Mouse (Mus musculus) left cerebral cortex, adult 9 months (tissue): Measurements from ENCODE around the gene Rsrc1.

Source experiments
- DNase-seq, 2 experiments: peaks; one replicate each; pipeline ENCODE4 v3.0.0; 2022; ENCODE audit warnings: low spot score in 2 of 2

Gene Rsrc1

GRCm38 (mm10) chr3:67372194-67372593 lies 391.0 kb downstream of the Rsrc1 start:
- no peak for DNase-seq

DNA sequence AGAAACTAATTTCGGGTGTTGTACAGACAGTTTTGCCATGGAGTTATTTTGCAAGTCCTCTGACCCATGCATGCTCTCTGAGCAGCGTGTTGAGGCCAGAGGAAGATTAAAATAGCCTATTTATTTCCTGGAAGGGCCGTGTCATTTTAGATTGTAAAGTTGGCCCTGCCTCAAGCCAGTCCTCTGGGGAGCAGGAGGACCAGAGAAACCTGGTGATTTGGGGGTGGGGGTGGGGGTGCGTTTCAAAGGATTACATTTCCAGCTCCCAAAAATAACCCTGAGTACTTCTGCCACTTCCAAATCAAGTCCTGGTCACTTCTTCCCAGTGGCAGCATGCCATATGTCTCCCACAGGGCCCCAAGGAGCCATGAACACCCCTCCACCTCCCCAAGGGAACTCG lies 391.6 kb downstream of the Rsrc1 start:
- DNase-seq, result no peak

GRCm38 (mm10) chr3:67373872-67374271 lies 392.7 kb downstream of the Rsrc1 start, which contains the start of gene Mlf1:
Gene Mlf1 (plus strand): TSS chr3:67374097.
- DNase-seq, result peak; percentile 76 to 91

DNA sequence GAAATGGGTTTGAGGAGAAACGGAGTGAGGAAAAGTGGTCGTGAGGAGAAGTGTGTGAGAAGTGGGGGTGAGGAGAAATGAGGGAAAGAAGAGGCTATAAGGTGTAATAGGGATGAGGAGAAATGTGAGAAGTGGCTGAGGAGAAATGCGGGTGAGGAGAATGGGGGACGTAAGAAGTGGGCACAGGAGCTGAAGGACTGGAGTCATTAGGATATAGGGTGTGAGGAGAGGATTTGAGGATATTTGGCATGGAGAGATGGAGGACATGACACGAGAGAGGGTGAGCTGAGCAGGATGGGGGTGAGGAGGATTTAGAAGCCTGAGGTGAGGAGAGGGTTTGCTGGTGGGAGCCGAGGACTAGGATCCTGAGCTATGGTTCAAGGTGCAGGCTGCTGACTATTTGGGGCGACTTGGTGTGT lies 393.2 kb downstream of the Rsrc1 start:
- no peak for DNase-seq

DNA sequence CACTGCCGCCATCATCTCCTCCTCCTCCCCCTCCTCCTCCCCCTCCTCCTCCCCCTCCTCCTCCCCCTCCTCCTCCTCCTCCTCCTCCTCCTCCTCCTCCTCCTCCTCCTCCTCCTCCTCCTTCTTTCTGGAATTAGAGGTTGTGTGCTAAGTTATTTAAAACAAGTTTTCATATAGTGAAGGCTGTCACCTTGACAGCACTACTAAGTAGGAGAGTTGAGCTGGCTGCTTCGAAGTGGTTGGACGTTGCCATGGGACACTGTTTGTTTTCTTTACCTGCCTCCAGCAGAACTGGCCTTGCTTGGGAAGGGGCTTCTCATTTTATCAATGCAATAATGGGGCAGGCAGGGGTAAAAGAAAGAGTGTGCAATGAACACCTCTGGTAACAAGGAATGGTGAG lies 393.9 kb downstream of the Rsrc1 start, which contains the start of gene Gm17402:
Gm17402 (minus strand) TSS at position 101 of the 400 bp plus-strand sequence.
- DNase-seq, result no peak

DNA sequence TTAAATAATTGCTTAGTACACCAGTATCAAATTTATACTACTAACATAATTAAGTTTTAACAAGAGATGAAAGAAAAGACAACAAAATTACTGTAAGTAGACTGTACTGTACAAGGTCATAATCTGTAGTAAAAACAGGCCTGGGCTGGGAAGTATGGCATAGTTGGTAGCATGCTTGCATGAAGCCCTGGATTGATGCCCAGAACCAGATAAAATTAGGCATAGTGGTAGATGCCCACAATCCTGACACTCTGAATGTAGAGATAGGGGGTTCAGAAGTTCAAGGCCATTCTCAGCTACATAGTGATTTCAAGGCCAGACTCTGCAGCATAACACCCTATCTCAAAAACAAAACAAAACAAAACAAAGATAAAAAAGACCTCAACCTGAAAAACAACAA lies 397.0 kb downstream of the Rsrc1 start:
- DNase-seq, result no peak
